Mouse (Mus musculus) heart, embryonic 12.5 days (tissue): ENCODE data around the gene Elovl2. TPM values are rescaled to one million over a fixed set of nuclear protein-coding genes. Genes with fewer than 3 reads are reported as not detected.

ENCODE experiments used
- ATAC-seq: fragments of 200-750 bp; cut with Nextera tagmentation; 2 replicates; pipeline ENCODE4 v1.8.0; 2017; ENCODE audit warnings: moderate TSS enrichment, moderate library complexity; ENCODE audit not compliant: insufficient number of reproducible peaks, low FRiP score
- H3K27ac ChIP-seq: fragments of 300-500 bp; sonication (generic); 2 replicates; pipeline ENCODE4 v1.5.1; 2016; ENCODE audit warnings: mild to moderate bottlenecking, moderate library complexity; ENCODE audit not compliant: poor library complexity, severe bottlenecking
- H3K27me3 ChIP-seq: fragments of 300-500 bp; sonication (generic); replicated peaks from 2 replicates; pipeline ENCODE4 v1.6.1; 2016; ENCODE audit warnings: mild to moderate bottlenecking, moderate library complexity
- H3K36me3 ChIP-seq: fragments of 300-500 bp; sonication (generic); 2 replicates; pipeline ENCODE4 v1.6.1; 2016; ENCODE audit warnings: mild to moderate bottlenecking, moderate library complexity
- H3K4me1 ChIP-seq: fragments of 300-500 bp; sonication (generic); replicated peaks from 2 replicates; pipeline ENCODE4 v1.6.1; 2016; ENCODE audit warnings: mild to moderate bottlenecking
- H3K4me2 ChIP-seq: fragments of 300-500 bp; sonication (generic); 2 replicates; pipeline ENCODE4 v1.6.1; 2016; ENCODE audit warnings: mild to moderate bottlenecking, moderate library complexity
- H3K4me3 ChIP-seq: fragments of 300-500 bp; sonication (generic); 2 replicates; pipeline ENCODE4 v1.5.1; 2016; ENCODE audit warnings: mild to moderate bottlenecking
- H3K9ac ChIP-seq: fragments of 300-500 bp; sonication (generic); 2 replicates; pipeline ENCODE4 v1.6.1; 2016; ENCODE audit warnings: mild to moderate bottlenecking, moderate library complexity
- H3K9me3 ChIP-seq: fragments of 300-500 bp; sonication (generic); replicated peaks from 2 replicates; pipeline ENCODE4 v1.6.1; 2016; ENCODE audit warnings: mild to moderate bottlenecking, moderate library complexity
- WGBS: fragments of 180-500 bp; shearing (Covaris S2); methylation state at CpG from one replicate; pipeline ENCODE4 v1.1.7; 2016; 5-methylcytosine and 5-hydroxymethylcytosine counted together
- polyA plus RNA-seq: library from polyadenylated mRNA; unstranded; fragments of >200 nt; fragmentation: Nextera tagmentation; extraction: Ambion mirVana; gene quantifications from 2 replicates; pipeline ENCODE4 v1.2.1, GENCODE M21; 2016

The Elovl2 gene
- polyA plus RNA-seq, 1 experiment from 2014 or later, result 2.1 TPM

GRCm38 (mm10) chr13:41134901-41135300, 85.3 kb downstream of the Elovl2 start:
- H3K36me3 ChIP-seq, result no peaks in the 10 kb centered on the region
- H3K4me1 ChIP-seq, result no peaks in the 10 kb centered on the region
- WGBS, result 8% methylated on average over 6 of the region's 6 CpGs
- no peak overlapping the region for H3K4me3 ChIP-seq
- H3K9me3 ChIP-seq, result no peaks in the 10 kb centered on the region
- H3K27ac ChIP-seq, result no peak overlapping the region
- H3K9ac ChIP-seq, result no peak overlapping the region
- no peak for ATAC-seq
- H3K4me2 ChIP-seq, result no peak overlapping the region
- no peaks in the 10 kb centered on the region for H3K27me3 ChIP-seq

Other genes starting within 250 kb of the Elovl2 start
- 54.2 and 55.5 TPM in 2 replicates for gene Pak1ip1, start 219.4 kb downstream of the Elovl2 start, polyA plus RNA-seq
- 211 and 228 TPM in 2 replicates for gene Tmem14c, start 204.1 kb downstream of the Elovl2 start, polyA plus RNA-seq
- gene Mak, start 140.7 kb downstream of the Elovl2 start, polyA plus RNA-seq, result 0.24 and 0.38 TPM in 2 replicates
- gene Gcm2, start 109.4 kb downstream of the Elovl2 start, polyA plus RNA-seq, result not detected in 2 replicates
- gene Sycp2l, start 106.1 kb downstream of the Elovl2 start, polyA plus RNA-seq, result 0.09 TPM in 1 of 2 replicates, not detected in the other
- 13.6 and 14.5 TPM in 2 replicates for gene Smim13, start 29.4 kb upstream of the Elovl2 start, polyA plus RNA-seq
- not detected in 2 replicates for gene Gm17364, start 53.6 kb upstream of the Elovl2 start, polyA plus RNA-seq